Mouse (Mus musculus): Measurements from ENCODE around the gene Car14. TPM values are rescaled to one million over a fixed set of nuclear protein-coding genes. Genes with fewer than 3 reads are reported as not detected.

Car14 gene
- polyA plus RNA-seq, 1 experiment, result 63.2 TPM

GRCm38 (mm10) chr3:95943226-95943625, 38.7 kb upstream of the Car14 start:
- 77% methylated on average over 7 of the region's 7 CpGs for WGBS

DNA sequence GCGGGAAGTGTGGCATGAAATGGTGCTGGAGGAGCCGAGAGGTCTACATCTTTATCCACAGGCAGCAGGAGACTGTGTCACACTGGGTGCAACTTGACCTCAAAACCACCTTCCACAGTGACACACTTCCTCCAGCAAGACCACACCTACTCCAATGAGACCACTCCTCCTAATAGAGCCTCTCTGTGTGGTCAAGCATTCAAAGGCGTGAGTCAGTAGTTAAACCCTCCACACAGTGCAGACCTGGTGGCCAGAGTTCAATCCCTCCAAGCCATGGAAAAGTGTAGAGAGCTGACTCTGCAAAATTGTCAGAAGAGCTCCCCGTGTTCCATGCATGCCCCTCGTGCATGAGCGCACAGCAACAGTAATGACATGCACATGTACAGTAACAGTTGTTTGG, 38.3 kb upstream of the Car14 start:
- Histone ChIP-seq H3K27me3 (ENCODE audit: control insufficient read depth, insufficient read depth, low read length) (no peaks in the 10 kb centered on the region), H3K4me1 (ENCODE audit: control insufficient read depth, insufficient read depth, low read length) (no peaks in the 10 kb centered on the region), H3K4me3 (replicated peaks; ENCODE audit: insufficient read depth, low read depth, low read length) (no peak overlapping the region), H3K27ac (ENCODE audit: insufficient read depth, low read length) (no peak overlapping the region)
- no peak for TF ChIP-seq CTCF (IDR thresholded peaks at IDR 0.05; ENCODE audit: borderline replicate concordance, insufficient read depth, low read depth, low read length)
- DNase-seq, result no peak
- 51% methylated on average over 6 of the region's 6 CpGs for WGBS

More at GRCm38 (mm10) chr3:95943226-95943625, 38.7 kb upstream of the Car14 start:
- Histone ChIP-seq H3K27me3 (ENCODE audit: control insufficient read depth, insufficient read depth, low read length) (no peaks in the 10 kb centered on the region), H3K27ac (ENCODE audit: insufficient read depth, low read length) (no peak overlapping the region), H3K4me1 (ENCODE audit: control insufficient read depth, insufficient read depth, low read length) (no peaks in the 10 kb centered on the region), H3K4me3 (replicated peaks; ENCODE audit: insufficient read depth, low read depth, low read length) (no peak overlapping the region)
- DNase-seq, result no peak
- no peak for TF ChIP-seq POLR2A (IDR thresholded peaks at IDR 0.05; ENCODE audit: borderline replicate concordance, insufficient read depth, low read length)
- TF ChIP-seq CTCF (IDR thresholded peaks at IDR 0.05; ENCODE audit: borderline replicate concordance, insufficient read depth, low read depth, low read length), result no peak

- 90% methylated on average over 15 of the region's 15 CpGs for WGBS
- no peak for TF ChIP-seq POLR2A (IDR thresholded peaks at IDR 0.05; ENCODE audit: borderline replicate concordance, insufficient read depth, low read length)
- TF ChIP-seq CTCF (IDR thresholded peaks at IDR 0.05; ENCODE audit: borderline replicate concordance, insufficient read depth, low read depth, low read length), result peak; percentile 22; the same call in 1 of the 2 replicates
- no peaks in the 10 kb centered on the region for H3K4me1 ChIP-seq (ENCODE audit: control insufficient read depth, insufficient read depth, low read length)
- no peak for DNase-seq
- H3K27ac ChIP-seq (ENCODE audit: insufficient read depth, low read length), result no peak overlapping the region
- H3K4me3 ChIP-seq (replicated peaks; ENCODE audit: insufficient read depth, low read depth, low read length), result no peak overlapping the region
- no peaks in the 10 kb centered on the region for H3K27me3 ChIP-seq (ENCODE audit: control insufficient read depth, insufficient read depth, low read length)
These were observed 34.3 kb upstream of the Car14 start for GRCm38 (mm10) chr3:95938835-95939234.

DNA sequence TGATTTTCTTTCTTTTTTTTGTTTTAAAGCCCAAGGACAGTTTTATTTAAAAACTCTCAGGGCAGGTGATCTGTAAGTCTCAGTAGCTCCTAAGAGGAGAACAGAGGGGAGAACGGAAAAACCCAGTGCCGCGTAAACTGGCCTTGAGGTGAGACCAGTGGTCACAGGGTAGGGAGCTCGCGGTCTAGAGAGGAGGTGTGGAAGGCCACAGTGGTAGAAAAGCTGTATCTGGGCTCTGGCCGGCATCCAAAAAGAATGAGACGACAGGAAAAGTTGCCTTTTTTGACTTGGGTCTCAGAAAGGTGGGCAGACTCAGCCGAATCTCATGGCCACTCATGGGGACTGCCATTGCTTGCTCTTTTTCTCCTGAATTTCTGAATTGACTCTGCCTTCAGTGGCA, 33.7 kb upstream of the Car14 start:
- no peaks in the 10 kb centered on the region for H3K4me1 ChIP-seq (ENCODE audit: control insufficient read depth, insufficient read depth, low read length)
- no peak for DNase-seq
- WGBS, result 93% methylated on average over 8 of the region's 8 CpGs
- H3K4me3 ChIP-seq (replicated peaks; ENCODE audit: insufficient read depth, low read depth, low read length), result no peak overlapping the region
- H3K27ac ChIP-seq (ENCODE audit: insufficient read depth, low read length), result no peak overlapping the region
- H3K27me3 ChIP-seq (ENCODE audit: control insufficient read depth, insufficient read depth, low read length), result no peaks in the 10 kb centered on the region
- TF ChIP-seq CTCF (IDR thresholded peaks at IDR 0.05; ENCODE audit: borderline replicate concordance, insufficient read depth, low read depth, low read length), result no peak
- no peak for TF ChIP-seq POLR2A (IDR thresholded peaks at IDR 0.05; ENCODE audit: borderline replicate concordance, insufficient read depth, low read length)

DNA sequence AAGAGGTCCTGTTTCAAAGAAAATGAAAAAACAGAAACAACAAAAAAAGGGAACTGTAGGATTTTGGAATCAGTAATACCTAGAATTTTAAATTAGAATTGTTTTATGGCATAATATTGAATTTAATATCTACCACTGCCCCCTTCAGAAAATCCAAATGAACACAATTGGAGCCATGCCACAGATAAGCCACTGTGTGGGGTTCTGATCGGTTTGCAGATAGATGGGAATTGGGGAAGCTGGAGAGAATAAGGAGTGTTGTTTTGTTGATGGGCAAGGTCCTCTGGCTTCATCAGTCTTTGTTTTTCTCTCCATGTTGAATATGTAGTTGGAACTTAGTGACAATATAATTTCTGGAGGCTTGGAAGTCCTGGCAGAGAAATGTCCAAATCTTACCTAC, 30.0 kb upstream of the Car14 start:
- Histone ChIP-seq H3K27me3 (ENCODE audit: control insufficient read depth, insufficient read depth, low read length) (no peaks in the 10 kb centered on the region), H3K27ac (ENCODE audit: insufficient read depth, low read length) (no peak overlapping the region), H3K4me1 (ENCODE audit: control insufficient read depth, insufficient read depth, low read length) (no peaks in the 10 kb centered on the region), H3K4me3 (replicated peaks; ENCODE audit: insufficient read depth, low read depth, low read length) (no peak overlapping the region)
- 78% methylated on average over 1 of the region's 1 CpGs for WGBS
- TF ChIP-seq CTCF (IDR thresholded peaks at IDR 0.05; ENCODE audit: borderline replicate concordance, insufficient read depth, low read depth, low read length) (no peak), POLR2A (IDR thresholded peaks at IDR 0.05; ENCODE audit: borderline replicate concordance, insufficient read depth, low read length) (no peak)
- no peak for DNase-seq

DNA sequence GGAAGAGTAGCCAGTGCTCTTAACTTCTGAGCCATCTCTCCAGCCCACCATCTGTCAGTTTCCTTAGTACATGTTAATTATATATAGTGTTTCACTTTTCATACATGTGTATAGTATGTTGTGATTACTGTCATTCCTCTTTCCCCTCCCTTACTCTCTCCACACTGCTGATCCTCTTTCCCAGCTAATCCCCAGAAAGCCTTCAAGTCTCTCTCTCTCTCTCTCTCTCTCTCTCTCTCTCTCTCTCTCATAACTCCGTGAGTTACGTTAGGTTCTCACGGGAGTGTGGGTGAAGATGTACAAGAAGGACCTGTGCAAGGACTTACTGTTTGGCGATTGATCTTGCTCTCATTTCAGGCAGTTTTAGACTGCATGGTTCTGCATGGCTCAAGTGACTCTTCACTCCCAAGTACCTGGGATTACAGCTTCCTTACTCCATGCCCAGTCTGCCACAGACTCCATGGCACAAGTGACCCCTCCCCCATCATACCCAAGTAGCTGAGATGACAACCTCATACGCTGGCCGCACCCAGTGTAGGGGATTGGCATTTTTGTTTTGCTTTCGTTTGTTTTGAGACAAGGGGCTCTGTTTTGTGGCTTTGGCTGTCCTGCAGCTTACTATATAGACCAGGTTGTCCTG, 28.7 kb upstream of the Car14 start:
- Histone ChIP-seq H3K4me1 (ENCODE audit: control insufficient read depth, insufficient read depth, low read length) (no peaks in the 10 kb centered on the region), H3K27ac (ENCODE audit: insufficient read depth, low read length) (no peak overlapping the region), H3K4me3 (replicated peaks; ENCODE audit: insufficient read depth, low read depth, low read length) (no peak overlapping the region), H3K27me3 (ENCODE audit: control insufficient read depth, insufficient read depth, low read length) (no peaks in the 10 kb centered on the region)
- TF ChIP-seq CTCF (IDR thresholded peaks at IDR 0.05; ENCODE audit: borderline replicate concordance, insufficient read depth, low read depth, low read length) (no peak), POLR2A (IDR thresholded peaks at IDR 0.05; ENCODE audit: borderline replicate concordance, insufficient read depth, low read length) (no peak)
- 91% methylated on average over 7 of the region's 7 CpGs for WGBS
- no peak for DNase-seq

DNA sequence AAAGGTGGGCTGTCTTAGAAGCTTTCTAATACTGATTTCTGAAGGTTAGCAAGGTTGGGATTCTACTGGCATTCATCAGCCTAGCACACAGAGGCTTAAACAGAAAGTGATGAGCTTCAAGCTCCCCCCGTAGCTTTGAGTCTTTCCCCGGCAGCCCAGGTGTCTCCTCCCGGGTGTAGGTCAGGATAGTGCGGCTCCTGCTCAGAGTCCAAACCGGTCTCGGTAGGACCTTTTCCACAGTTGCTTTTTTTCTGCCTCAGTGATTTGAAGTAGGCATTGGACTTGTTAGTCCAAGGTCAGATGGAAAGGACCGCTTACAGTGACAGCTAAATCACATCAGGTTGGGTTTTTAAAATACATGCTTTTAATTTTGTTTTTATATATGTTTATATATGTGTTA, 28.1 kb upstream of the Car14 start:
- 72% methylated on average over 7 of the region's 7 CpGs for WGBS
- H3K27me3 ChIP-seq (ENCODE audit: control insufficient read depth, insufficient read depth, low read length), result no peaks in the 10 kb centered on the region
- TF ChIP-seq CTCF (IDR thresholded peaks at IDR 0.05; ENCODE audit: borderline replicate concordance, insufficient read depth, low read depth, low read length) (no peak), POLR2A (IDR thresholded peaks at IDR 0.05; ENCODE audit: borderline replicate concordance, insufficient read depth, low read length) (no peak)
- no peak for DNase-seq
- no peaks in the 10 kb centered on the region for H3K4me1 ChIP-seq (ENCODE audit: control insufficient read depth, insufficient read depth, low read length)
- H3K4me3 ChIP-seq (replicated peaks; ENCODE audit: insufficient read depth, low read depth, low read length), result no peak overlapping the region
- H3K27ac ChIP-seq (ENCODE audit: insufficient read depth, low read length), result no peak overlapping the region

GRCm38 (mm10) chr3:95932157-95932556, 27.7 kb upstream of the Car14 start:
- Histone ChIP-seq H3K4me3 (replicated peaks; ENCODE audit: insufficient read depth, low read depth, low read length) (no peak overlapping the region), H3K27me3 (ENCODE audit: control insufficient read depth, insufficient read depth, low read length) (no peaks in the 10 kb centered on the region), H3K4me1 (ENCODE audit: control insufficient read depth, insufficient read depth, low read length) (no peaks in the 10 kb centered on the region), H3K27ac (ENCODE audit: insufficient read depth, low read length) (no peak overlapping the region)
- TF ChIP-seq POLR2A (IDR thresholded peaks at IDR 0.05; ENCODE audit: borderline replicate concordance, insufficient read depth, low read length) (no peak), CTCF (IDR thresholded peaks at IDR 0.05; ENCODE audit: borderline replicate concordance, insufficient read depth, low read depth, low read length) (no peak)
- DNase-seq, result no peak
- 24% methylated on average over 1 of the region's 1 CpGs for whole genome bisulfite sequencing
